Comparison of ENCODE assay signal across 8 mouse cellular contexts in genomic region chr13:13835180-13835579, GRCm38 (mm10). TPM values are rescaled to one million over a fixed set of nuclear protein-coding genes. Genes with fewer than 3 reads are reported as not detected.
DNase-seq lines count a peak whose midpoint lies in the region; ATAC-seq lines count a peak whose summit lies in the region.

No protein-coding gene starts in this region.

- ATAC-seq in activated CD4-positive, CD25-positive, alpha-beta regulatory T cell, adult 4 months, result no peak
- ATAC-seq in inflammation-experienced regulatory T-cells, adult 6 months, result no peak

- peak; percentile 17 for DNase-seq in heart, postnatal 4 days
- DNase-seq in heart, postnatal 25 days (ENCODE audit: low spot score), result no peak
- DNase-seq in B cell, adult 2 months, result peak; percentile 63 to 67
- peak; percentile 22 for DNase-seq in WW6 (ENCODE audit: low read depth, low spot score)
- peak; percentile 49 for DNase-seq in naive thymus-derived CD4-positive, alpha-beta T cell, adult 2 months (ENCODE audit: low read depth)
- no peak for DNase-seq in left cerebral cortex, postnatal 36 days (ENCODE audit: low spot score in 2 of 2)

- intact Hi-C loops in heart, postnatal 25 days (cut with DNase I), result no loop called here
- intact Hi-C loops in left cerebral cortex, postnatal 36 days (cut with DNase I), result no loop called here

RNA-seq across cellular contexts. Expression of gene Gng4, which starts 51.3 kb away (rescaled TPM):
- under 1 TPM; 0.27 to 0.33 TPM for total RNA-seq in heart, postnatal 4 days (2021)
- under 1 TPM; 0.49 to 0.89 TPM for total RNA-seq in heart, postnatal 25 days (2021)
- under 1 TPM in 1 of 2 experiments, not detected in 1; 0.53 TPM for polyA plus RNA-seq in activated CD4-positive, CD25-positive, alpha-beta regulatory T cell, adult 4 months (2017; shearing (Covaris generic))
- total RNA-seq in left cerebral cortex, postnatal 36 days (2021), result 10 to 100 TPM; 44.3 to 56.6 TPM
- not detected for polyA plus RNA-seq in inflammation-experienced regulatory T-cells, adult 6 months (2017; shearing (Covaris generic))

Comparison
In these comparisons a context has a peak if more than half of its experiments do, and no peak if none do; other contexts are left out.
1. DNase-seq: peak in heart, postnatal 4 days (single experiment), B cell, adult 2 months (2 of 2), WW6 (single experiment) and naive thymus-derived CD4-positive, alpha-beta T cell, adult 2 months (single experiment); none in heart, postnatal 25 days (single experiment) and left cerebral cortex, postnatal 36 days (0 of 2).
2. RNA of gene Gng4, which starts 51.3 kb away (total RNA-seq): 44.3 to 56.6 TPM in left cerebral cortex, postnatal 36 days; 0.49 to 0.89 TPM in heart, postnatal 25 days and 0.27 to 0.33 TPM in heart, postnatal 4 days; every median in the first group is over 10 times any median in the second.